Mouse (Mus musculus) C2C12 (cell line): ENCODE data around the gene Yif1b.

Experiments
- CTCF ChIP-seq: IDR thresholded peaks from one replicate; pipeline ENCODE4 v1.5.1; 2011; ENCODE audit not compliant: control insufficient read depth, insufficient read depth, insufficient read length
- MAX ChIP-seq: IDR thresholded peaks from one replicate; pipeline ENCODE4 v1.6.1; 2011; ENCODE audit warnings: mild to moderate bottlenecking, control low read depth
- MYOD1 ChIP-seq: IDR thresholded peaks from one replicate; pipeline ENCODE4 v1.6.1; 2011; ENCODE audit warnings: low read depth; ENCODE audit not compliant: control insufficient read depth, insufficient read length
- MYOG ChIP-seq: IDR thresholded peaks from one replicate; pipeline ENCODE4 v1.6.1; 2011; ENCODE audit not compliant: control insufficient read depth, insufficient read length; ENCODE audit errors: extremely low read depth
- USF1 ChIP-seq: IDR thresholded peaks from one replicate; pipeline ENCODE4 v1.6.1; 2011; ENCODE audit warnings: low read depth, mild to moderate bottlenecking, control low read depth, moderate library complexity

- no peak for TF ChIP-seq CTCF
- TF ChIP-seq MAX, result no peak
- no peak for TF ChIP-seq MYOG
- no peak for TF ChIP-seq USF1
- no peak for TF ChIP-seq MYOD1
Observed at GRCm38 (mm10) chr7:29270445-29270844, 32.3 kb downstream of the Yif1b start.
